Mouse (Mus musculus): Measurements from ENCODE around the gene Lzic. TPM values are rescaled to one million over a fixed set of nuclear protein-coding genes. Genes with fewer than 3 reads are reported as not detected.
A peak's percentile ranks its signal among the peaks of the same experiment; 100 is the strongest.

Gene Lzic
- total RNA-seq, 2 experiments from 2014 or later, result 19.4 to 23.6 TPM

- DNase-seq, result no peak
Observed at GRCm38 (mm10) chr4:149527621-149528354, 42.8 kb downstream of the Lzic start.

GRCm38 (mm10) chr4:149529691-149530090 is 44.7 kb downstream of the Lzic start:
- no peak for DNase-seq

- DNase-seq, result no peak
Observed at GRCm38 (mm10) chr4:149539441-149539840, 54.4 kb downstream of the Lzic start.

- DNase-seq, result no peak
Observed at GRCm38 (mm10) chr4:149541935-149542334, 56.9 kb downstream of the Lzic start.

GRCm38 (mm10) chr4:149542431-149542830 is 57.4 kb downstream of the Lzic start:
- no peak for DNase-seq

GRCm38 (mm10) chr4:149542927-149543553 is 58.0 kb downstream of the Lzic start:
- peak; percentile 73 to 84 for DNase-seq

GRCm38 (mm10) chr4:149544892-149545291 is 59.9 kb downstream of the Lzic start:
- no peak for DNase-seq

Small RNAs within 50 kb of the gene (microRNA-seq; reads per million reads assigned to microRNA genes)
- gene Mir5616, result 0 to 0.42 reads per million in 2 experiments

Other genes starting within 250 kb of the Lzic start
- 100 to 1,000 TPM; 391 to 406 TPM for gene Kif1b, start 177.5 kb upstream of the Lzic start, total RNA-seq (2021)
- 100 to 1,000 TPM; 100 TPM for gene Ube4b, start 58.5 kb upstream of the Lzic start, total RNA-seq (2021)
- gene Rbp7, start 30.3 kb upstream of the Lzic start, total RNA-seq (2021), result not detected
- gene Tmem274, start 7.9 kb upstream of the Lzic start, total RNA-seq (2021), result not detected
- 1 to 10 TPM; 8.3 to 8.4 TPM for gene Nmnat1, start within 50 bp of the Lzic start, total RNA-seq (2021)
- gene Ctnnbip1, start 33.0 kb downstream of the Lzic start, total RNA-seq (2021), result 10 to 100 TPM; 33.6 to 37.4 TPM
- 100 to 1,000 TPM; 747 to 821 TPM for gene Clstn1, start 101.2 kb downstream of the Lzic start, total RNA-seq (2021)
- 10 to 100 TPM; 20.8 to 25.0 TPM for gene Pik3cd, start 217.3 kb downstream of the Lzic start, total RNA-seq (2021)

All from layer of hippocampus, postnatal 36 days (tissue).